Mouse (Mus musculus) liver, embryonic 16.5 days (tissue): ENCODE results near the gene Foxf1. TPM values are rescaled to one million over a fixed set of nuclear protein-coding genes. Genes with fewer than 3 reads are reported as not detected.

Experiments
- ATAC-seq: fragments of 200-750 bp; cut with Nextera tagmentation; 2 replicates; pipeline ENCODE4 v1.8.0; 2017; ENCODE audit warnings: low read depth, mild to moderate bottlenecking, moderate number of reproducible peaks, moderate library complexity
- H3K27ac ChIP-seq: fragments of 300-500 bp; sonication (generic); 2 replicates; pipeline ENCODE4 v1.5.1; 2014; ENCODE audit warnings: mild to moderate bottlenecking, low read length
- H3K27me3 ChIP-seq: fragments of 300-500 bp; sonication (generic); 2 replicates; pipeline ENCODE4 v1.6.1; 2014; ENCODE audit warnings: low read depth, low read length, mixed read lengths; ENCODE audit not compliant: control insufficient read depth, insufficient read depth
- H3K36me3 ChIP-seq: fragments of 300-500 bp; sonication (generic); 2 replicates; pipeline ENCODE4 v1.6.1; 2014; ENCODE audit warnings: mild to moderate bottlenecking; ENCODE audit not compliant: control insufficient read depth, insufficient read depth
- H3K4me1 ChIP-seq: fragments of 300-500 bp; sonication (generic); 2 replicates; pipeline ENCODE4 v1.6.1; 2014; ENCODE audit warnings: low read depth, low read length, mixed read lengths; ENCODE audit not compliant: control insufficient read depth
- H3K4me2 ChIP-seq: fragments of 300-500 bp; sonication (generic); 2 replicates; pipeline ENCODE4 v1.6.1; 2014; ENCODE audit warnings: low read depth, low read length, mixed read lengths
- H3K4me3 ChIP-seq: fragments of 300-500 bp; sonication (generic); 2 replicates; pipeline ENCODE4 v1.5.1; 2014; ENCODE audit warnings: low read depth, mild to moderate bottlenecking, low read length
- H3K9ac ChIP-seq: fragments of 300-500 bp; sonication (generic); 2 replicates; pipeline ENCODE4 v1.6.1; 2014; ENCODE audit warnings: low read depth, low read length
- H3K9me3 ChIP-seq: fragments of 300-500 bp; sonication (generic); replicated peaks from 2 replicates; pipeline ENCODE4 v1.6.1; 2016; ENCODE audit warnings: low read length; ENCODE audit not compliant: control insufficient read depth
- WGBS: fragments of 180-500 bp; shearing (Covaris S2); extraction: QIAGEN DNeasy Blood & Tissue Kit; methylation state at CpG from one replicate; pipeline ENCODE4 v1.1.7; 2014; ENCODE audit not compliant: insufficient replicate concordance; 5-methylcytosine and 5-hydroxymethylcytosine counted together
- polyA plus RNA-seq: library from polyadenylated mRNA; unstranded; fragments of >200 nt; fragmentation: Nextera tagmentation; extraction: Ambion mirVana; gene quantifications from 2 replicates; pipeline ENCODE4 v1.2.1, GENCODE M21; 2015

Gene Foxf1
- polyA plus RNA-seq, 1 experiment from 2014 or later = 2.7 TPM

GRCm38 (mm10) chr8:121086004-121086900 lies 2.1 kb downstream of the Foxf1 start:
- WGBS = 25% methylated on average over 19 of the region's 19 CpGs
- Histone ChIP-seq H3K27ac (no peak overlapping the region), H3K4me3 (no peak overlapping the region; the same call in 1 of the 2 replicates), H3K9ac (no peak overlapping the region), H3K4me1 (no peaks in the 10 kb centered on the region; the same call in 1 of the 2 replicates), H3K36me3 (no peaks in the 10 kb centered on the region), H3K4me2 (no peak overlapping the region), H3K9me3 (no peaks in the 10 kb centered on the region), H3K27me3 (peaks cover 99% of the 10 kb centered on the region)
- ATAC-seq = no peak

DNA sequence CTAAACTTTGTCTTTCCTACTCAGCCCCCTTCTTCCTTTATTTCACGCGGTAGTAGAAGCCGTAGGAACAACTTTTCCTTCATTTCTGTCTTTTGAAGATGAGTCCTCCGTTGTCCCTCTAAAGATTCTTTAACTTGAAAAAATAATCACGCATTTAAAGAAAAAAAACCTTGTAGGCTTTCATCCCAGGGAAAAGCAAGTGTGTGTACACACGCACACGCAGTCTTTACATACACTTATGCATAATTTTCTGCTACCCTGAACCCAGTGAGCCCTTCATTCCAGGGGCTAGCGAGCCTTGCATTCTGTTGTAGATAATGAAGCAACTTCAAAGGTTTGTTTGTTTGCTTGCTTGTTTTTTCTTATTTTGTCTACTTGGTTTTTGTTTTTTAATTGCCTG lies 4.1 kb downstream of the Foxf1 start:
- Histone ChIP-seq H3K4me2 (no peak overlapping the region), H3K4me1 (no peaks in the 10 kb centered on the region; the same call in 1 of the 2 replicates), H3K36me3 (no peaks in the 10 kb centered on the region), H3K4me3 (no peak overlapping the region), H3K27me3 (peaks cover 94% of the 10 kb centered on the region), H3K27ac (no peak overlapping the region), H3K9ac (no peak overlapping the region), H3K9me3 (no peaks in the 10 kb centered on the region)
- 16% methylated on average over 8 of the region's 8 CpGs for WGBS
- no peak for ATAC-seq

- WGBS = 11% methylated on average over 40 of the region's 40 CpGs
- ATAC-seq = no peak
- Histone ChIP-seq H3K36me3 (no peaks in the 10 kb centered on the region), H3K4me1 (no peaks in the 10 kb centered on the region; the same call in 1 of the 2 replicates), H3K27ac (no peak overlapping the region), H3K27me3 (peaks cover 90% of the 10 kb centered on the region), H3K4me2 (no peak overlapping the region), H3K9ac (0 out of 2 replicates have a peak overlapping the region, but pooled peaks have one; percentile 12), H3K4me3 (no peak overlapping the region), H3K9me3 (no peaks in the 10 kb centered on the region)
These were observed 4.9 kb downstream of the Foxf1 start for GRCm38 (mm10) chr8:121088871-121089630.

DNA sequence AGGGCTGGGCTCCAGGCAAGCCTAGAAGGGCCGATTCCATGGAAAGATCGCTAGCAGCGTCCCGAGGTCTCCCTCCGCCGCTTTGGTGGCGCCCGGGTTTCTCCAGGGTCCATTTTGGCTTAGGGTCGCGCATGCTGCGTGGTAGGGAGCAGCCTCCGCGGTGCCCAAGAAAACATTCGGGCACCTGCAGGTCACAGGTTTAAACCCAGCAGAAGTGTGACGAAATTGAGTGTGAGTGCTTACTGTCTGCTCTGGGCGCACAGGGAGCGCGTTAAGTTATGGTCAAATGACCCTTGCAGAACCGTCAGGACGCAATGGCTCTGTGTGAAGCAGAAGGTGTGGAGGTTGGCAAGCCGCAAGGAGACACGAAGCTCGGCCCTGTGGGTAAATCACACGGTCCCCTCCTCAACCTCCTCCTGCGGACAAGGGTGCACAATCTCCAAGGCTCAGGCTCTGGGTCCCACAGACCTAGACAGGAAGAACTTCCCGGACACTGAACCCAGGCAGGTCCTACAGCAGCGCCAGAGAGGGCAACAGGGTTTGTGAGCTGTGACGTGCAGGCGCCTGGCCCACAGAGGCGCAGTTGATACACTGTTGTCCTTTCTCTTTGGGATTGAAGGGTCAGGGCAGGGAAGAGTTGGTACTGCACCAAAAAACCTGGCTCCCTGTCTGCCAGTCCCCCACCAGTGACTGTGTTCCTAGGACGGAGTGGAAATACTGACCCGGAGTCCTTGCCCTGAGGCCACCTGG lies 5.6 kb downstream of the Foxf1 start:
- Histone ChIP-seq H3K27me3 (peaks cover 82% of the 10 kb centered on the region), H3K27ac (no peak overlapping the region), H3K9ac (no peak overlapping the region), H3K36me3 (no peaks in the 10 kb centered on the region), H3K4me1 (no peaks in the 10 kb centered on the region), H3K9me3 (no peaks in the 10 kb centered on the region), H3K4me2 (no peak overlapping the region), H3K4me3 (no peak overlapping the region)
- ATAC-seq = no peak
- WGBS = 13% methylated on average over 32 of the region's 32 CpGs

GRCm38 (mm10) chr8:121090716-121091115 lies 6.5 kb downstream of the Foxf1 start:
- Histone ChIP-seq H3K27me3 (peaks cover 73% of the 10 kb centered on the region), H3K9ac (no peak overlapping the region), H3K9me3 (no peaks in the 10 kb centered on the region), H3K36me3 (no peaks in the 10 kb centered on the region), H3K4me2 (no peak overlapping the region), H3K27ac (no peak overlapping the region), H3K4me1 (no peaks in the 10 kb centered on the region), H3K4me3 (no peak overlapping the region)
- no peak for ATAC-seq
- 11% methylated on average over 1 of the region's 1 CpGs for WGBS

DNA sequence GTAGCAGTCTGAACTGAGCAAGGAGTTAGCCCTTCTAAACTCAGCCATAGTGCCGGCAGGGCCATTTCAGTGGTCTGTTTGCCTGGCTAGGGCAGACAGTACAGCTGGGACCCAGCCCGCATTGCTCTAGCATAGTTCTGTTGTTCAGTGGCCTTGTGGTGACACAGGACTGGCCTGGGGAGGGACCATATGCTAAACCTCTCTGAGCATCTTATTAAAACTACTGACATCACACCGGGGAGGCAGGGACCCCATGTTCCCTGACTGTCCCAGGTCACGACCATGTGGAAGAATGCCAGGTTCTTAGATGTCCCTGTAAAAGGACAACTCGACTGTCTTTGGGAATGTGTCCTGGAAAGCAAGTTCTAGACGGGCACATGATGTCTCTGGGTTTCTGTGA lies 8.0 kb downstream of the Foxf1 start:
- H3K4me1 ChIP-seq = no peaks in the 10 kb centered on the region
- WGBS = 23% methylated on average over 6 of the region's 6 CpGs
- no peaks in the 10 kb centered on the region for H3K9me3 ChIP-seq
- no peaks in the 10 kb centered on the region for H3K36me3 ChIP-seq
- H3K27me3 ChIP-seq = peaks cover 59% of the 10 kb centered on the region
- no peak overlapping the region for H3K27ac ChIP-seq
- no peak overlapping the region for H3K4me3 ChIP-seq
- H3K9ac ChIP-seq = no peak overlapping the region
- no peak overlapping the region for H3K4me2 ChIP-seq
- ATAC-seq = no peak

DNA sequence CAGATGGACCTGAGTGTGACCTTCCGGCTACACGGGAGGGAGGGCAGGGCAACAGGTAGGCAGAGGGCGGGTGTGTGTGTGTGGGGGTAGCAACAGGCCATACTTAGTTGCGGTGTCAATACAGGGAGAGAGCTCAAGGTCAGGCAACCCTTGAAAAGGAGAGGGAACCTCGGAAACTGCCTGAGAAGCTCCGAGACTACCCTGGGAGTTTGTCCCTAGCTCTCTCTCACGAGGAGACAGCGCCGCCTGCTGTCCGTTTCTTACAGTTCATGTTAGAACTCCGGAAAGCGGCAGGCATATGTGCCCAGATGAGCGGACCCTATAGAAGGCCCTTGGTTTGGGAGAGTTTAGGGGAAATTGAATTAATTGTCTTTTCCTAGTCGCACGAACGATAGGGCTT lies 8.4 kb downstream of the Foxf1 start:
- H3K4me3 ChIP-seq = no peak overlapping the region
- H3K9me3 ChIP-seq = no peaks in the 10 kb centered on the region
- no peaks in the 10 kb centered on the region for H3K4me1 ChIP-seq
- no peak overlapping the region for H3K27ac ChIP-seq
- under 1% methylated on average over 16 of the region's 16 CpGs for WGBS
- H3K27me3 ChIP-seq = peaks cover 54% of the 10 kb centered on the region
- no peaks in the 10 kb centered on the region for H3K36me3 ChIP-seq
- ATAC-seq = no peak; the same call in 1 of the 2 replicates
- H3K9ac ChIP-seq = no peak overlapping the region
- H3K4me2 ChIP-seq = no peak overlapping the region

- no peaks in the 10 kb centered on the region for H3K4me1 ChIP-seq
- H3K4me2 ChIP-seq = no peak overlapping the region
- WGBS = 54% methylated on average over 6 of the region's 6 CpGs
- peaks cover 46% of the 10 kb centered on the region for H3K27me3 ChIP-seq
- no peak for ATAC-seq
- H3K4me3 ChIP-seq = no peak overlapping the region
- no peak overlapping the region for H3K9ac ChIP-seq
- no peak overlapping the region for H3K27ac ChIP-seq
- H3K9me3 ChIP-seq = no peaks in the 10 kb centered on the region
- peaks cover 2% of the 10 kb centered on the region for H3K36me3 ChIP-seq
These were observed 9.3 kb downstream of the Foxf1 start for GRCm38 (mm10) chr8:121093496-121093895.
